Mouse (Mus musculus) liver, embryonic 16.5 days (tissue): ENCODE data around the gene Plcg2. TPM values are rescaled to one million over a fixed set of nuclear protein-coding genes. Genes with fewer than 3 reads are reported as not detected.

ENCODE experiments used
- ATAC-seq: fragments of 200-750 bp; cut with Nextera tagmentation; 2 replicates; pipeline ENCODE4 v1.8.0; 2017; ENCODE audit warnings: low read depth, mild to moderate bottlenecking, moderate number of reproducible peaks, moderate library complexity
- H3K27ac ChIP-seq: fragments of 300-500 bp; sonication (generic); 2 replicates; pipeline ENCODE4 v1.5.1; 2014; ENCODE audit warnings: mild to moderate bottlenecking, low read length
- H3K27me3 ChIP-seq: fragments of 300-500 bp; sonication (generic); 2 replicates; pipeline ENCODE4 v1.6.1; 2014; ENCODE audit warnings: low read depth, low read length, mixed read lengths; ENCODE audit not compliant: control insufficient read depth, insufficient read depth
- H3K36me3 ChIP-seq: fragments of 300-500 bp; sonication (generic); 2 replicates; pipeline ENCODE4 v1.6.1; 2014; ENCODE audit warnings: mild to moderate bottlenecking; ENCODE audit not compliant: control insufficient read depth, insufficient read depth
- H3K4me1 ChIP-seq: fragments of 300-500 bp; sonication (generic); 2 replicates; pipeline ENCODE4 v1.6.1; 2014; ENCODE audit warnings: low read depth, low read length, mixed read lengths; ENCODE audit not compliant: control insufficient read depth
- H3K4me2 ChIP-seq: fragments of 300-500 bp; sonication (generic); 2 replicates; pipeline ENCODE4 v1.6.1; 2014; ENCODE audit warnings: low read depth, low read length, mixed read lengths
- H3K4me3 ChIP-seq: fragments of 300-500 bp; sonication (generic); 2 replicates; pipeline ENCODE4 v1.5.1; 2014; ENCODE audit warnings: low read depth, mild to moderate bottlenecking, low read length
- H3K9ac ChIP-seq: fragments of 300-500 bp; sonication (generic); 2 replicates; pipeline ENCODE4 v1.6.1; 2014; ENCODE audit warnings: low read depth, low read length
- H3K9me3 ChIP-seq: fragments of 300-500 bp; sonication (generic); replicated peaks from 2 replicates; pipeline ENCODE4 v1.6.1; 2016; ENCODE audit warnings: low read length; ENCODE audit not compliant: control insufficient read depth
- WGBS: fragments of 180-500 bp; shearing (Covaris S2); extraction: QIAGEN DNeasy Blood & Tissue Kit; methylation state at CpG from one replicate; pipeline ENCODE4 v1.1.7; 2014; ENCODE audit not compliant: insufficient replicate concordance; 5-methylcytosine and 5-hydroxymethylcytosine counted together
- polyA plus RNA-seq: library from polyadenylated mRNA; unstranded; fragments of >200 nt; fragmentation: Nextera tagmentation; extraction: Ambion mirVana; gene quantifications from 2 replicates; pipeline ENCODE4 v1.2.1, GENCODE M21; 2015

Plcg2 gene
- polyA plus RNA-seq, 1 experiment from 2014 or later = 8.4 TPM

DNA sequence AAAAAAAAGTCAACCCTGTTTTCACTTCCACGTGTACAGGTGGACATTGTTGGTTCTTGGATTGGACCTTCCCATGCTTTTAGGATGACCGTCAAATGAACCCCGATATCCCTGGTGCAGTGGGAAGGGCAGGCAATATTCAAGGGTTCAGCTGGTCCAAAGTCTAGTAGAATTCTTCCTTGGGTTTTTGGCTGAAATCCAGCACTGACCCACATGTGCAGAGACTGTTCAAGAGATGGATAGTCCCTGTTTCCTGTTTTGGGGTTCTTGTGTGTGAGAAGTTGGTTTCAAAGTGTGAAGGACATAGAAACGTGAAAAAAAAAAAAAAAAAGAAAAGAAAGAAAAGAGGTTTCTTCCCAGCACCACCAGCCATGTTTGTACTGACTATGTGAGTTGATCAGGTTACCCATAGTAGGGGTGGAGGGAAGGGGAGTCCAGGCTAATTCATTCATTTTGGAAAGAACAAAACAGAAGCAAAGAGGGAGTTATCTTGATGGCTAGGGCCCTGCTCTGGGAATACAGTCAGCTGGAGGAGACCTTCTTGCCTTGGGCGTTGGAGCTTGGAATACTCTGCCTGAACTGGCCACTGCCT is 2.2 kb downstream of the Plcg2 start:
- 50% methylated on average over 5 of the region's 5 CpGs for WGBS
- H3K9ac ChIP-seq = no peak overlapping the region
- H3K4me2 ChIP-seq = no peak overlapping the region
- H3K4me1 ChIP-seq = no peaks in the 10 kb centered on the region; the same call in 1 of the 2 replicates
- no peaks in the 10 kb centered on the region for H3K9me3 ChIP-seq
- no peak overlapping the region for H3K4me3 ChIP-seq
- no peaks in the 10 kb centered on the region for H3K36me3 ChIP-seq
- H3K27ac ChIP-seq = no peak overlapping the region
- peaks cover 19% of the 10 kb centered on the region for H3K27me3 ChIP-seq
- no peak for ATAC-seq

DNA sequence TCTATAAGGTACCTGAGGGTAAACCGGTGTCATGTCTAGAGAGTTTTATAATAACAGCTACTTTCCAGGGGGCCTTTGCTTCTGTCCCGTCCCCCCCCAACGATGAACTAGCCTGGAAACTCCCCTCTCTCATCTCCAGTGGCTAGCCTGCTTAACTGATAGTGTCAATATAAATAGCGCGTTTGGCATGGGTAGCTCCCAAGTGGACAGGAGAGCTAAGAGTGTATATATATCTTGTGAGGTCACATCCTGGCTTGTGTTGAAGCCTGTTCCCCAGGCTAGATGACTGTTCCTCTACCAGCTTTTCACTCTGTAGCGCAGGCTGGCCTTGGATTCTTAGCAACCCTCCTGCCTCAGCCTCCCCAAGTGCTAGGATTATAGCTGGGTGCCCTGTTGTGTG is 3.2 kb downstream of the Plcg2 start:
- ATAC-seq = no peak
- no peak overlapping the region for H3K4me2 ChIP-seq
- no peak overlapping the region for H3K9ac ChIP-seq

DNA sequence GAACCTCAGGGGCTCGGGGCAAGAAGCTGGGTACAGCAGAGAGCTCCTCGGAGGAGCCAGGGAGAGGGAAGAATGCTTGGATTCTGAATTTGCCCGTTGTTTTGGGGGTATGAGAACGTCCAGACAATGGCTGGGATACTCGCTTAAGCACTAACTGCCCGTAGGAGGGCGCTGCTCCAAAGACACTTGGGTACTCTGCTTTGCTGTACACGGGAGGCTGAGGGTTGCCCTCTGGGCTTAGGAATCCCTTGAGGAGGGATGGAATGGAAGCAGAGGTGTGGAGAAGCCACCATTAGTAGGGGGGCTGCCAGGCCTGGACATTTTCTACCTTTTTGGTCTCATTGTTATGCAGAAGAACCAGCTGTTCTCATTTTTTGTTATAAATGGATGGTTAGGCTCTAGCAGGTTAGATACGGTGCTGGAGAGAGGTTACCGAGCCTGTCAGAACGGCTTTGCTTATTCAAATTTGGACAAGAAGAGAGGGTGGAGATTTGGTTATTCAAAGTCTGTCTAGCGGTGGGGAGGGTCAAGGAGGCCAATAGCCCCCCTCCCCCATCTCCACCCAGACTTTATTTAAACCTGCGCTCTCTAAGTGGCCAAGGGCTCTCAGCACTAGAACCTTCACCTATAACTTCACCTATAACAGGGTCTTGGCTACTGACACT is 5.4 kb downstream of the Plcg2 start:
- Histone ChIP-seq H3K27me3 (peaks cover 9% of the 10 kb centered on the region), H3K27ac (no peak overlapping the region), H3K36me3 (no peaks in the 10 kb centered on the region), H3K4me3 (no peak overlapping the region), H3K9me3 (no peaks in the 10 kb centered on the region), H3K4me1 (no peaks in the 10 kb centered on the region; the same call in 1 of the 2 replicates), H3K4me2 (no peak overlapping the region), H3K9ac (no peak overlapping the region)
- no peak for ATAC-seq
- WGBS = 61% methylated on average over 13 of the region's 13 CpGs

More for the DNA sequence above, 3.2 kb downstream of the Plcg2 start:
- Histone ChIP-seq H3K9me3 (no peaks in the 10 kb centered on the region), H3K36me3 (no peaks in the 10 kb centered on the region), H3K27me3 (peaks cover 19% of the 10 kb centered on the region), H3K4me3 (no peak overlapping the region), H3K27ac (no peak overlapping the region), H3K4me1 (no peaks in the 10 kb centered on the region; the same call in 1 of the 2 replicates)
- WGBS = 71% methylated on average over 6 of the region's 6 CpGs

DNA sequence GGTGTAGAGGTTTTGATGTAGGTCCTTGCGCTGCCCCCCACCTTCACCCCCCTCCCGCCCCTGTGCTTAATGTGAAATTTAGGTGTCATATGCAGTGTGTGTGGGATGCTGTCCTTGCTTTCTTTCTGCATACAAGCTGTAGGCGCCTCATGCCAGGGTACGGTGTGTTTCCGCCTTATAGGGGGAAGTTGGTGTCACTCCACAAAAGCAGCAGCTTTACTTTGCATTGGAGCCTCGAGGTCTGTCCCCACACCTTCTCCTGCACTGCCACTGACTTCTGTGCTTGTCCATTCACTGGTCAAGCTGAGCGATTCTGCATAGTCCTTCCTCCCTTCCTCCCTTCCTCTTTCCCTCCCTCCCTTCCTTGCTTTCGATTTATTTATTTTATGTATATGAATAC is 9.6 kb downstream of the Plcg2 start:
- Histone ChIP-seq H3K4me3 (no peak overlapping the region), H3K27me3 (no peaks in the 10 kb centered on the region), H3K4me2 (no peak overlapping the region), H3K9me3 (no peaks in the 10 kb centered on the region), H3K27ac (no peak overlapping the region), H3K9ac (no peak overlapping the region), H3K36me3 (no peaks in the 10 kb centered on the region), H3K4me1 (no peaks in the 10 kb centered on the region)
- no peak for ATAC-seq
- 52% methylated on average over 8 of the region's 8 CpGs for WGBS

DNA sequence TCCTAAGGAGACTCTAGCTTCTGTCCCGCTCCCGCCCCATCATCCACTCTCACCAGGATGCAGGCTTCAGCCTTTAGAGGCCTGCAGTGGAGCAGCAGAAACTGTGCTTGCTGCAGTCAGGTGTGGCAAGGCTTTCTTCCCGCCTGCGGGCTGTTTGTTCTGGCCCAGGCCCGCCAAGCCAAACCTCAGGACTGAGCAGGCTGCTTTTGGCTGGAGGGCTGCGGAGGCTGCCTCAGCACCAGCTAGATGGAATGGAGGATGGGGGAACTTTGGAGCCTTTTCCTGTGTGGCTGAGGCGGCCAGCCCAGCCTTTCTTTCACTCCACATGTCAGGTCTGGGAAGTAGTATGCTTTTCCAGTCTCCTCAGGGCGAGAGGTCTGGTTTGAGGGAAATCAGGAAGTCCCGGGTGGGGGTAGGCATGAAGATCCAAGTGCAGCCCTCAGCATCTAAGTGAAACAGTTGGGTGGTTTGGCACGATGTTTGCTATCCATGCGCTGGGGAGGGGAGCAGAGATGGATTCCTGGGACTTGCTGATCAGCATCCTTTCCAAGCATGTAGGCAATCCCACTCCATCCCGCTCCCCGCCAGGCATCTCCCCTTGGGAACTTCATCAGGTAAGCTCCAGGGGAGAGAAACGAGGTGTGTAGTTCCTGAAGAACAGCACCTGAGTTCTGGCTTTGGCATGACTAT is 18.9 kb downstream of the Plcg2 start:
- Histone ChIP-seq H3K36me3 (no peaks in the 10 kb centered on the region), H3K27me3 (no peaks in the 10 kb centered on the region), H3K4me1 (no peaks in the 10 kb centered on the region), H3K9me3 (no peaks in the 10 kb centered on the region), H3K4me2 (no peak overlapping the region), H3K9ac (no peak overlapping the region), H3K4me3 (no peak overlapping the region), H3K27ac (no peak overlapping the region)
- 59% methylated on average over 14 of the region's 14 CpGs for whole genome bisulfite sequencing
- no peak for ATAC-seq

DNA sequence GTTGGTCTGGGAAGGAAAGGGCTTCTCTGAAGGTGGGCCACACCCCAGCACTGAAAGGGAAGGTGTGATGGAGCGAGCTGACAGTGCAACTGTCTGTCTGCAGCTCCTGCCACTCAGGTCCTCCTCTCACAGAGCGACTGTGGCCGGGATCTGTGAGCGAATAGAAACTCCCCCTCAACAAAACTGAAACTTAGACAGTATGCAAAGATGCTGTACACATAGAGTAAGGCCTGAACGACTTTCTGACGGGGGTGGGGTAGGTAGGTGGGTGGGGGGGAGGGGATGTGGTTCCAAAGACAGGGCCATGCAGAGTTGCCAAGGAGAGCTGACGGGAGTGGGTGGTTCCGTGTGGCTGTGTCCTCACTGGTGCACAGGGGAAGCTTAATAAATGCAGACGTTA is 19.8 kb downstream of the Plcg2 start:
- no peak overlapping the region for H3K4me3 ChIP-seq
- no peaks in the 10 kb centered on the region for H3K36me3 ChIP-seq
- no peak for ATAC-seq
- WGBS = 59% methylated on average over 9 of the region's 9 CpGs
- H3K9me3 ChIP-seq = no peaks in the 10 kb centered on the region
- no peak overlapping the region for H3K4me2 ChIP-seq
- H3K27ac ChIP-seq = no peak overlapping the region
- no peaks in the 10 kb centered on the region for H3K27me3 ChIP-seq
- no peak overlapping the region for H3K9ac ChIP-seq
- H3K4me1 ChIP-seq = no peaks in the 10 kb centered on the region

DNA sequence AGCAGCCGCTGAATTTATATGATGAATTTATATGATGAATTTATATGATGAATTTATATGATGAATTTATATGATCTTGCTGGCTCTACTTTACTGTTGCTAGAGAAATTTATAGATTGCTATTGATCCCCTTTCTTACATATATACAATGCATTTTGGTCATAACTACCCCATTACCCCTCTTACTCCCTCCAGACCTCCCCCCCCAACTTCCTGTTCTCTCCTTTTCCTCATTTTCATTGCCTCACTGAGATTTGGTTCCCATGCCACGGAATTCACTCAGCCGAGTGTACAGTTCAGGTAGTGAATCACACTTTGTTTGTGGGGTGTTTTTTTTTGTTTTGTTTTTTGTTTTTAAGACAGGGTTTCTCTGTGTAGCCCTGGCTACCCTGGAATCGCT is 20.8 kb downstream of the Plcg2 start:
- Histone ChIP-seq H3K4me1 (no peaks in the 10 kb centered on the region), H3K9ac (no peak overlapping the region), H3K4me2 (no peak overlapping the region), H3K4me3 (no peak overlapping the region), H3K9me3 (no peaks in the 10 kb centered on the region), H3K27me3 (no peaks in the 10 kb centered on the region), H3K27ac (no peak overlapping the region), H3K36me3 (no peaks in the 10 kb centered on the region)
- no peak for ATAC-seq
- WGBS = 54% methylated on average over 4 of the region's 4 CpGs

DNA sequence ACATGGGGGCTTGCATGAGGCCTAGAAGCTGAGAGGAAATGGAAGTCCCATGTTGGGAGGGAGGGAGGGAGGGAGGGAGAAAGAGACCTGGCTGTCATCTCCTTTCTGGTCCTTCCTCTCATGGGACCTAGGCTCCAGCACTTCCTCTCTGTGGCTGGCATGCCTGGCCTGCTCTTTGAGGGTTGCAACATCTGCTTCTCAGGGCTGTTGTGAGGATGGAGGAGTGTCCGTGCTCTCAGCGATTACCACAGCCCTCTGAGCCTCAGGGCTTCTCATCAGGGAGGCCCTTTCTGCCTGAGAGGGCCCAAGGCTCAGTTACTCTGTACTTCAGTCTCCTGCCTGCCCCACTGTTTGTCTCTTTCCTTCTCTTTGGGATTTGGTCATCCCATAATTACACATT is 28.1 kb downstream of the Plcg2 start:
- Histone ChIP-seq H3K27ac (peak overlapping the region; percentile 58), H3K9ac (no peak overlapping the region; the same call in 1 of the 2 replicates), H3K27me3 (no peaks in the 10 kb centered on the region), H3K4me1 (peaks cover 2% of the 10 kb centered on the region), H3K4me2 (0 out of 2 replicates have a peak overlapping the region, but pooled peaks have one; percentile 30), H3K4me3 (no peak overlapping the region), H3K9me3 (no peaks in the 10 kb centered on the region), H3K36me3 (no peaks in the 10 kb centered on the region)
- 6% methylated on average over 2 of the region's 2 CpGs for WGBS
- peak; percentile 67 for ATAC-seq

DNA sequence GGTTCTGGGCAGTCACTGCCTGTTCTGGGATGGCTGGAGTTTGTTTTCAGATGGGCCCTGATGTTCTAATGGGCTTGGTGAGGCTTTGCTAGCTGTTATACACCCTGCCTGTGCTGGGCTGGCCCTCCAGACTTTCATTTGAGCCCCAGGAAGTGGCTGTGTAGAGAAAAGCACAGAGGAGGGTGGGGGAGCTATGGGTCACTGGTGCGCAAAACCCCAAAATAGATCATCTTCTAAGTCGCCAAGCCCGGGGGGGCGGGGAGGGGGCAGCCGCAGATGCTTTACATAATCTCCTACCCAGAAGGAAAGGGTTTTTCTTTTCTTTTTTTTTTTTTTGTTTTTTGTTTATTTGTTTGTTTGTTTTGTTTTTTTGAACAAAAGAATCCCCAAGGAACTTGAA is 29.9 kb downstream of the Plcg2 start:
- H3K36me3 ChIP-seq = no peaks in the 10 kb centered on the region
- H3K9ac ChIP-seq = no peak overlapping the region
- peaks cover 2% of the 10 kb centered on the region for H3K4me1 ChIP-seq
- no peak overlapping the region for H3K4me2 ChIP-seq
- H3K9me3 ChIP-seq = no peaks in the 10 kb centered on the region
- 52% methylated on average over 5 of the region's 5 CpGs for WGBS
- H3K27me3 ChIP-seq = no peaks in the 10 kb centered on the region
- no peak overlapping the region for H3K27ac ChIP-seq
- ATAC-seq = no peak
- H3K4me3 ChIP-seq = no peak overlapping the region
